8 mouse cellular contexts compared by ENCODE assay signal in the genomic region with DNA sequence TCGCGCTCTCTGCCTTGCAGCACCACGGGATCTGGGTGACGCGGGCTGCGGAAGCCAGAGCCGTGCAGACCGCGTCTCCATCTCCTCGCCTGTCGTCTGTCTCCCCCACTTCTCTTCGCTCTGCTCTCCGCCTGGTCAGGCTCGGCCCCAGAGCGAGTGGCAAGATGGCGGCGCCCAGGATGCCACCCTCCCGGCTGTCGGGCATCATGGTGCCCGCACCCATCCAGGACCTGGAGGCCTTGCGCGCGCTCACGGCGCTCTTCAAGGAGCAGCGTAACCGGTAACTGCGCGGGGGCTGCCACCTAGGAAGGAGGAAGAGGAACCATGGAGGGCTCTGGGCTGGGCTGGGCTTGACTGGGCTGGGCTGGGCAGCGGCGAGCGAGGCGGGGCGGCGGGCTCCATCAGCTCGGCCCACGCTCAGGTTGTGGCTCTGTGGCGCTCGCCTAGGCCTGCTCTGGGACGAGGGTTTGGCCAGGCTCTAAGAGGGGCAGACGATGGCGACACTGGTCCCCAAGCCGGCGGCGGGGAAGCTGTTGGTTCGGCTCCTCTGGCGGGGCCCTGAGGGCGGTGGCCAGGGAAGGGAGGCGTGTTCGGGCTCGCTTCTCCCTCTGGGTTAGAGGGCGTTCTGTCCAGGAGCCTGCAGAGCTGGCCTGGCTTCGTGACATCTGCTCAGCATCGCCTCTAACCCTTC. TPM values are rescaled to one million over a fixed set of nuclear protein-coding genes. Genes with fewer than 3 reads are reported as not detected.
DNase-seq lines count a peak whose midpoint lies in the region; ATAC-seq and TF ChIP-seq lines count a peak whose summit lies in the region.

No protein-coding gene starts in this region.

- H3K4me2 ChIP-seq in hindbrain, embryonic 13.5 days = peak overlapping the region; percentile 78

- TF ChIP-seq CTCF in Patski (IDR thresholded peaks at IDR 0.05) = no peak

- POLR2A ChIA-PET in Patski (lab: Charles Lee) = no interaction called here

- under 1% methylated on average over 53 of the region's 54 CpGs for WGBS in hindbrain, embryonic 13.5 days

- peak overlapping the region; percentile 90 for H3K4me3 ChIP-seq in hindbrain, embryonic 13.5 days

- no peaks in the 10 kb centered on the region for H3K36me3 ChIP-seq in hindbrain, embryonic 13.5 days

- H3K9me3 ChIP-seq in hindbrain, embryonic 13.5 days = no peaks in the 10 kb centered on the region

- DNase-seq in Patski (ENCODE audit: low read depth, low spot score) = no peak
- DNase-seq in cerebellum, postnatal 14 days = peak; percentile 83 to 87
- DNase-seq in frontal cortex, postnatal 14 days (ENCODE audit: low spot score in 2 of 2) = peak; percentile 69 to 80
- DNase-seq in layer of hippocampus, postnatal 25 days (ENCODE audit: extremely low spot score in 1 of 2, low spot score in 1 of 2) = peak; percentile 61 to 80
- peak; percentile 72 for DNase-seq in lung, postnatal 14 days
- DNase-seq in ovary, postnatal 36 days (ENCODE audit: low spot score) = peak; percentile 75
- peak; percentile 82 for DNase-seq in thymus, postnatal 14 days

- peak overlapping the region; percentile 95 for H3K9ac ChIP-seq in hindbrain, embryonic 13.5 days

- H3K4me1 ChIP-seq in hindbrain, embryonic 13.5 days (replicated peaks) = peaks cover 29% of the 10 kb centered on the region

- ATAC-seq in Patski = peak; percentile 84
- peak; percentile 95 for ATAC-seq in hindbrain, embryonic 13.5 days (ENCODE audit: low FRiP score)

- CTCF ChIA-PET in Patski (lab: Charles Lee) = interaction anchor here (1.3 kb wide), 1 partner anchor 10 kb away, joined by 4 read pairs; no protein-coding TSS in a partner anchor

- no peaks in the 10 kb centered on the region for H3K27me3 ChIP-seq in Patski
- no peaks in the 10 kb centered on the region for H3K27me3 ChIP-seq in hindbrain, embryonic 13.5 days

- peak overlapping the region; percentile 94 for H3K27ac ChIP-seq in hindbrain, embryonic 13.5 days

- in situ Hi-C loops in Patski (cut with MboI; ENCODE audit: low pct_unique_long_range_greater_than_20kb) = no loop called here

RNA-seq across cellular contexts. Expression of gene Atxn10, which starts 0.4 kb away (rescaled TPM):
- 224 TPM for polyA plus RNA-seq in Patski (2021)
- 515 and 529 TPM in 2 replicates for polyA plus RNA-seq in hindbrain, embryonic 13.5 days (2015; fragmentation: Nextera tagmentation; extraction: Ambion mirVana)
- 100 to 1,000 TPM; 292 to 314 TPM for total RNA-seq in layer of hippocampus, postnatal 25 days (2021)
